Mouse (Mus musculus) ES-E14 (cell line): ENCODE measurements around the gene Blcap.

Experiments used
- CHD2 ChIP-seq: IDR thresholded peaks from 2 replicates; pipeline ENCODE4 v1.6.1; 2014; ENCODE audit warnings: mild to moderate bottlenecking, low read depth, low read length, inconsistent platforms
- HCFC1 ChIP-seq: IDR thresholded peaks from 2 replicates; pipeline ENCODE4 v1.6.1; 2012; ENCODE audit warnings: low read length, inconsistent platforms, borderline replicate concordance; ENCODE audit not compliant: insufficient read depth
- ZNF384 ChIP-seq: IDR thresholded peaks from 2 replicates; pipeline ENCODE4 v1.6.1; 2012; ENCODE audit warnings: low read depth, low read length, inconsistent platforms

GRCm38 (mm10) chr2:157560302-157560701 is 10.8 kb downstream of the Blcap start:
- TF ChIP-seq HCFC1 (no peak), ZNF384 (no peak), CHD2 (no peak)
